Mouse (Mus musculus) left cerebral cortex, adult 6 months (tissue): ENCODE data around the gene Tceal1. TPM values are rescaled to one million over a fixed set of nuclear protein-coding genes. Genes with fewer than 3 reads are reported as not detected.

Source experiments
- long read RNA-seq, 2 experiments: library from polyadenylated mRNA; unstranded; transcript quantifications; one replicate each; pipeline ENCODE4 v2.0.0; 2019 to 2020
- polyA plus RNA-seq: library from polyadenylated mRNA; unstranded; fragments of <200 nt; fragmentation: Nextera tagmentation; gene quantifications from 2 replicates; pipeline ENCODE4 v1.2.3, GENCODE M21; 2021

The Tceal1 gene
- polyA plus RNA-seq, result 25.8 and 28.0 TPM in 2 replicates
- long read RNA-seq, experiment 1, transcript Tceal1-201 (2 exons, 2,803 nt), result major isoform, 113 of 135 reads
- long read RNA-seq, experiment 1, partial matches to known transcripts, result 0 of 135 reads
- long read RNA-seq, experiment 1, other reads (novel, unspliced or antisense), result 22 of 135 reads
- long read RNA-seq, experiment 2, transcript Tceal1-201 (2 exons, 2,803 nt), result major isoform, 71 of 90 reads
- long read RNA-seq, experiment 2, partial matches to known transcripts, result 0 of 90 reads
- long read RNA-seq, experiment 2, other reads (novel, unspliced or antisense), result 19 of 90 reads

DNA sequence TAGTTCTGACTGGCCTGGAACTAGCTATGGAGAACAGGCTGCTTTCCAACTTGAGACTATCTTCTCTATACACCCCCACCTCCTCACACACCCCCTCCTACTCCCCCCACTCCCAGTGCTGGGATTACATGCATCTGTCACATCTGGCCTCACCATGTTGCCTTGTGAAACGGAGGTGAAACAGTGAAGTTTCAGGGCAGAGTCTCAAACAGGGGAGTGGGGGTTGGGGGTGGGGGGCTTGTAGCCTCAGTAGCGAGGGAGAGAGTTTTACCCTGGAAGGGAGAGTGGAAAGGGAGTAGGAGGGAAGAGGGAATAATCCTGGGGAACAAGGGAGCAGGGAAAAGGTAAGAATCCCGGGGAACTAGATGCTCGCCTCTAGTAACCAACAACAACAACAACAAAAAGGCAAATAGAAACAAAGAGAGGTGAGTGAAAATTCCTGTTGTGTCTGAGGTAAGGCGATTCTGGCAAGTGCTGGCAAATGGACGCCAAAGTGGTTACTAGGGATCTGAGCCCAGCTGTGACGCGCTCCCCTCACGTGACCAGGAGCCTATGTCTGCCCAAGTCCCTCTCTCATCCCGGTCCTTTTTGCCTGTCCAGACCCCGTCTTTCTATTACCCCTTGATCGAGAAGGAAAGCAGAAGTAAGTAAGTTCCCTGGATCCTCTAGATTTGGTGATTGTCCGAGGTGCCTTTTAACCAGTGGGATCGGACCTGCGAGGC is at the start of gene Tceal1:
TSS of gene Tceal1 (plus strand) at position 537 of the 722 bp plus-strand sequence.

DNA sequence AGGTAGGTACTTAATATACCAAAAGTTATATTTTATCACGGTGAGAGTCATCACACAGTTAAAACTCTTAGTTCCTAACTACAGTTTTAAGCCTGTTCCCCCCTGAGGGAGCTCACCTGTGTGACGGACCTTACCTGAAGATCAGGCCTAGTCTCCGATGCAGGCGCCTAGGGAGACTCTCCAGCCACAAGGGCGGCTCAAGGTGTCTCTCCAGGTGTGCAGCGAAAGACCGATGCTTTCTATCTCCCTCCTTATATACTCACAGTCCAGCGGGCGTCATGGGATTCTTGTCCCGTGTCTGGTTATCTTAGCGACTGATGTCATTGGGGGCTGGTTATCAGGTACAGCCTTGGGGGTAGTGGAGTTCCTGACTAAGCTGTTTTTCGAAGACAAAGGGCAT is 35.7 kb downstream of the Tceal1 start, which contains the start of gene Morf4l2:
TSS of gene Morf4l2 (minus strand) at position 232 of the 400 bp plus-strand sequence.

Other genes with a start within 250 kb of the Tceal1 start
- gene Kir3dl1, start 190.0 kb upstream of the Tceal1 start, polyA plus RNA-seq, result not detected in 2 replicates
- 0.10 TPM in 1 of 2 replicates, not detected in the other for gene Kir3dl2, start 163.9 kb upstream of the Tceal1 start, polyA plus RNA-seq
- 149 and 243 TPM in 2 replicates for gene Tceal3, start 117.1 kb upstream of the Tceal1 start, polyA plus RNA-seq
- gene Morf4l2, start 35.7 kb downstream of the Tceal1 start, polyA plus RNA-seq, result 166 and 194 TPM in 2 replicates
- 0.12 TPM in 1 of 2 replicates, not detected in the other for gene Glra4, start 72.2 kb downstream of the Tceal1 start, polyA plus RNA-seq
- gene Plp1, start 114.7 kb downstream of the Tceal1 start, polyA plus RNA-seq, result 803 and 1,072 TPM in 2 replicates
- gene Rab9b, start 160.8 kb downstream of the Tceal1 start, polyA plus RNA-seq, result 6.4 and 9.2 TPM in 2 replicates
- not detected in 2 replicates for gene H2bfm, start 219.3 kb downstream of the Tceal1 start, polyA plus RNA-seq